Mouse (Mus musculus) intestine, embryonic 16.5 days (tissue): ENCODE data around the gene Smc3. TPM values are rescaled to one million over a fixed set of nuclear protein-coding genes. Genes with fewer than 3 reads are reported as not detected.
"Not testable (repeated sequence)": the region's sequence is repeated elsewhere in the genome, so short reads cannot be mapped to it uniquely, and the experiment has no call there.

Experiments
- ATAC-seq: fragments of 200-750 bp; cut with Nextera tagmentation; 2 replicates; pipeline ENCODE4 v1.8.0; 2017; ENCODE audit warnings: moderate TSS enrichment, moderate library complexity
- H3K27ac ChIP-seq: fragments of 300-500 bp; sonication (generic); 2 replicates; pipeline ENCODE4 v1.5.1; 2014; ENCODE audit warnings: mild to moderate bottlenecking, low read length
- H3K27me3 ChIP-seq: fragments of 300-500 bp; sonication (generic); replicated peaks from 2 replicates; pipeline ENCODE4 v1.6.1; 2014; ENCODE audit warnings: low read length, control low read depth, mixed read lengths; ENCODE audit not compliant: control insufficient read depth, insufficient read depth
- H3K36me3 ChIP-seq: fragments of 300-500 bp; sonication (generic); 2 replicates; pipeline ENCODE4 v1.6.1; 2014; ENCODE audit warnings: low read length, control low read depth; ENCODE audit not compliant: control insufficient read depth, insufficient read depth
- H3K4me1 ChIP-seq: fragments of 300-500 bp; sonication (generic); 2 replicates; pipeline ENCODE4 v1.6.1; 2014; ENCODE audit warnings: low read length, control low read depth, mixed read lengths; ENCODE audit not compliant: control insufficient read depth, insufficient read depth
- H3K4me2 ChIP-seq: fragments of 300-500 bp; sonication (generic); 2 replicates; pipeline ENCODE4 v1.6.1; 2014; ENCODE audit warnings: low read depth, low read length, control low read depth
- H3K4me3 ChIP-seq: fragments of 300-500 bp; sonication (generic); 2 replicates; pipeline ENCODE4 v1.5.1; 2014; ENCODE audit warnings: mild to moderate bottlenecking, low read length
- H3K9ac ChIP-seq: fragments of 300-500 bp; sonication (generic); 2 replicates; pipeline ENCODE4 v1.6.1; 2014; ENCODE audit warnings: low read depth, low read length
- H3K9me3 ChIP-seq: fragments of 300-500 bp; sonication (generic); 2 replicates; pipeline ENCODE4 v1.6.1; 2016; ENCODE audit warnings: low read length, control low read depth; ENCODE audit not compliant: control insufficient read depth
- WGBS: fragments of 180-500 bp; shearing (Covaris S2); extraction: QIAGEN DNeasy Blood & Tissue Kit; methylation state at CpG from one replicate; pipeline ENCODE4 v1.1.7; 2014; 5-methylcytosine and 5-hydroxymethylcytosine counted together
- polyA plus RNA-seq: library from polyadenylated mRNA; unstranded; fragments of >200 nt; fragmentation: Nextera tagmentation; extraction: Ambion mirVana; gene quantifications from 2 replicates; pipeline ENCODE4 v1.2.1, GENCODE M21; 2015

Gene Smc3
- polyA plus RNA-seq, 1 experiment from 2014 or later, result 50.8 TPM

DNA sequence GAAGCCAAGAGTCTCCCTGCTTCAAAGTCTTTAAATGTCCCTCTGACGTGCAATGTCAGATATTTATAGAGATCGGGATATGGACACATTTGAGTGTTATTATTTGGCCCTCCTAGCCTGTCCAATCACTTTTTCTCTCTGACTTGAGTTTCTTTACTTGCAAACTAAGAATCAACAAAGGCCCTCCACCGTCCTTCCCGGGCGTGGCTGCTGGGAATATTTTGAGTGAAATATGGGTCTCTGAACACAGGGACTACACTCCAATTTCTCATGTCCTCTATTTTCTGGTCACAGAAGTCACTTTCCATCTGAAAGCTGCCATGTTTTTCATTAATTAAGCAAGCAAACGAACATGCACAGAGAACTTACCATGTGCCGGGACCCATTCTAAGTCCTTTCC lies 25.7 kb upstream of the Smc3 start:
- H3K9ac ChIP-seq, result no peak overlapping the region
- no peaks in the 10 kb centered on the region for H3K36me3 ChIP-seq
- H3K4me3 ChIP-seq, result no peak overlapping the region
- no peak for ATAC-seq
- H3K4me1 ChIP-seq, result 0 out of 2 replicates have a peak, but pooled peaks cover 4% of the 10 kb centered on the region
- H3K4me2 ChIP-seq, result no peak overlapping the region
- no peak overlapping the region for H3K27ac ChIP-seq
- H3K9me3 ChIP-seq, result no peaks in the 10 kb centered on the region
- H3K27me3 ChIP-seq, result no peaks in the 10 kb centered on the region
- WGBS, result 87% methylated on average over 7 of the region's 7 CpGs

DNA sequence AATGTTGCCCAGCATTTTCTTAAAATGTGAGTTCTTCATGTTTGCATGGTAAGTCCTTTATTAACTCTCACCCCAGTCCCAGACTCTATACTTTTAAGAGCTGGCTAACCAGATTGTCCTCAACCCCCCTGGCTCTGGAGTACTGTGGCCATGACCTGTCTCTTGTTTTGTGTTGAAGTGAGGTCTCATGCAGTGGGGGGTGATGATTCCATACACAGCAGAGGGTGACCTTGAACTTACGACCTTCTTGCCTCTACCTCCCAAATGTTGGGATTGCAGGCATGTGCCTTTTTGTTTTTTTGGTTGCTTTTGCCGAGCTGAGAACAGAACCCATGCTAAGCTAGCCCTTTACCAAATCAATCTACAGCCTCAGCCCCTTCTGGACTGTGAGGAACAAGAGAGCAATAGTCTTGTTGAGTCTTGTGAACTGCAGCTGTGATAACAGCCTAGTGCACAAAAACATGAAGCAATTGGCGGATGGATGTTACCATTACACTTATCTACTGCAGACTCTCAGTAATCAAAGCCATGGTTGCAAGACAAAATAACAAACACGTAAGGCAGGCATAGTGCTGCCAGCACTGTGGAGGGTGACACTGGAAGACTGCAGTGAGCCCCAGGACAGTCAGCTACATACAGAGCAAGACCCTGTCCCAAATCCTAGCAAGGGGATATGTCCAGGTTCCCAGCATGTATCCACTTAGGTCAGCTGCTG lies 24.7 kb upstream of the Smc3 start:
- no peak overlapping the region for H3K4me3 ChIP-seq
- H3K4me2 ChIP-seq, result no peak overlapping the region
- H3K9ac ChIP-seq, result no peak overlapping the region
- WGBS, result 78% methylated on average over 4 of the region's 4 CpGs
- H3K4me1 ChIP-seq, result 0 out of 2 replicates have a peak, but pooled peaks cover 4% of the 10 kb centered on the region
- no peaks in the 10 kb centered on the region for H3K9me3 ChIP-seq
- H3K27ac ChIP-seq, result no peak overlapping the region
- H3K36me3 ChIP-seq, result no peaks in the 10 kb centered on the region
- ATAC-seq, result no peak
- H3K27me3 ChIP-seq, result no peaks in the 10 kb centered on the region

DNA sequence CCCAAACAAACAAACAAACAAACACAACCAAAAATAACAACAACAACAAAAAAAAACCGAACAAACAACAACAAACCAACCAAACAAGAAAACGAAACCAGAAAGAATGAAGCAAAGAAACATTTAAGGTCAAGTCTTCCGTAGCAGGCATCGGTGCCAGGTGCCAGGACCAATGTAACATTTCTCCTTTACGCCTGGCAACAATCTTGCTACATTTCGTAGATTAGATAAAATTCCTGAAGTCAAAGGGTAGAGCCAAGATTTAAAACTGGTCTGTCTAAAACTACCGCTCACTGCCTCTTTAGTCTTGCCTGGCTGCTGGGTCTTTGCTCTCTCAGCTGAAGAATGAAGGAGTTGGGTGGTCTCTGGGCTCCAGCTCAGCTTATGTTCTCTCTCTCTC lies 24.1 kb upstream of the Smc3 start:
- H3K4me3 ChIP-seq, result no peak overlapping the region
- H3K36me3 ChIP-seq, result no peaks in the 10 kb centered on the region
- no peak overlapping the region for H3K27ac ChIP-seq
- no peak overlapping the region for H3K4me2 ChIP-seq
- no peak for ATAC-seq
- no peaks in the 10 kb centered on the region for H3K27me3 ChIP-seq
- H3K4me1 ChIP-seq, result 0 out of 2 replicates have a peak, but pooled peaks cover 4% of the 10 kb centered on the region
- WGBS, result 66% methylated on average over 7 of the region's 7 CpGs
- H3K9ac ChIP-seq, result no peak overlapping the region
- no peaks in the 10 kb centered on the region for H3K9me3 ChIP-seq

DNA sequence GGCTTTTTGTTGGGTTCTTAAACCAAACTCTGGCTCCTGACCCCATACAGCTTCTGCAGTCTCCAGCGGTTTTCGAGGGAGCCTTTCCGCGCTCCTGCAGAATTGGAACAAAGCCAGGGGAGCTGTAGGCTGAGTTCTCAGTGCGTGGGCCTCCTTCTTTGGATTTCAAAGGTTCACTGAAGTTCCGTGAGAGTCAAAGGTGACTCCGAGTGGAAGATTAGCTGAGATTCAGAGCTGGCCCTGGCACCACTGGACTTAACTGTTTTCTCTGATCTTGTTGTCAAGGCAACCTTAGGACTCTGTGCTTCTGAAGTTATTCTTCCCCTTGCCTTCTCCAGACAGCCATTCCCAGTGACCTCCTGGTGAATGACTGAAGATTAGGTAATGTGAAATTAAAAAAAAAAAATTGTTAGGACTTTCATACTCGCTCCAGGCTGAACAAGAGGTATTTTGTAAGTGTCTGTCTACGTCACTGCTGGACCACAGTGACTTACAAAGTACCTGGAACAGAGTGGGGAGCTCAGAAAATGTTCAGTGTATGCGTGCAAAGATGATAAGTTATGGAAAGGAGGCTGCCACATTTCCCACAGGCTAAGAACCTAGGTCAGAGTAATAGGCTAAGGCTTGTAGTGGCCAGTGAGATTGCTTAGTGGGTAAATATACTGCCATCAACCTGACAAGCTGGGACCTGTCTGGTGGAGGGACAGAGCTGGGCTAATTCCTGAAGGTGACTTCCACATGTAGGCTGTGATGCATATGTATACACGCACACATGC lies 23.0 kb upstream of the Smc3 start:
- H3K27me3 ChIP-seq, result no peaks in the 10 kb centered on the region
- H3K4me2 ChIP-seq, result no peak overlapping the region
- 0 out of 2 replicates have a peak, but pooled peaks cover 4% of the 10 kb centered on the region for H3K4me1 ChIP-seq
- no peak overlapping the region for H3K27ac ChIP-seq
- H3K9me3 ChIP-seq, result no peaks in the 10 kb centered on the region
- no peak overlapping the region for H3K4me3 ChIP-seq
- 50% methylated on average over 11 of the region's 11 CpGs for WGBS
- ATAC-seq, result peak; percentile 39
- no peaks in the 10 kb centered on the region for H3K36me3 ChIP-seq
- no peak overlapping the region for H3K9ac ChIP-seq

DNA sequence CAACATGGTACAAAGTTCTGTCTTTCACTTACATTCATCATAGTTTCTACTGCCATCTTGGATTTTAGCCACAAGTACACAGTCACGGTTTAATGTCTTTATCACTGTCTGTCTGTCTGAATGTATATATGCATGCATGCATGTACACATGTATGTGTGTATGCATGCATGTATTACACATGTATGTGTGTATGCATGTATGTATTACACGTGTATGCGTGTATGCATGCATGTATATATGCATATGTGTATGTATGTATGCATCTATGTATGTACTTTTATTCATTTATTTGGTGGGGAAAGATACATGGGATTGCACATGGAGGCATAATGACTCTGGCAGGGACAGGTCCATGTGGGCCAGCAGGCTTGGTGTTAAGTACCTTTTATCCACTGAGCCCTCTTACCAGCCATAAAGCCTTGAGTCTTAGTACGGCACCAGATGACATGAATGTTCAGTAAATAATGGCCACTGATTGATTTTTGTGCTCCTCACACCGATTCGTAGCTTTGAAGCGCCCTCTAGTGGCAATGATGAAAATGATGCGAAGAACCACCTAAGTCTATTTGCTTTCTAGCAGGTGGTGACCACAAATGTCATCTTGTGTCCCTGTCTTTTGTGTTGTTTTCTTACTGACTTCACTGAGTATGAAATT lies 21.5 kb upstream of the Smc3 start:
- H3K4me1 ChIP-seq, result no peaks in the 10 kb centered on the region
- 13% methylated on average over 8 of the region's 8 CpGs for WGBS
- H3K27me3 ChIP-seq, result no peaks in the 10 kb centered on the region
- no peak overlapping the region for H3K4me2 ChIP-seq
- H3K9ac ChIP-seq, result no peak overlapping the region
- no peak overlapping the region for H3K27ac ChIP-seq
- no peaks in the 10 kb centered on the region for H3K9me3 ChIP-seq
- no peak overlapping the region for H3K4me3 ChIP-seq
- no peaks in the 10 kb centered on the region for H3K36me3 ChIP-seq
- peak; percentile 53 for ATAC-seq

DNA sequence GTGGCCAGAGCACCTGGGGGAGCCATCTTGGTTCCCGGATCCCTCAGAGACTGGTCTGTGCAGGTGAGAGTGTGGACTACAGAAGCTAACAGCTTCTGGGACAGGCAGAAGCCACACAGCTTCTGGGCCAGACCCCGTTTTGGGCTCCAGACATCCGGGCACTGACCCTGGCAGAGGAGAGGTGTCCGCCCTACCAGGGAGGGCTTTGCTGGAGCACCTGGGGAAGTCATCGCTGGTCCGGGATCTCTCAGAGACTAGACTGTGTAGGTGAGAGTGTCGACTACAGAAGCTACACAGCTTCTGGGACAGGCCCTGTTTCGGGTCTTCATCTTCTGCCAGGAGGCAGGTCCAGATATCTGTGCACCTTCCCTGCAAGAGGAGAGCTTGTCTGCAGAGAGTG lies 19.9 kb upstream of the Smc3 start:
- not testable (repeated sequence) for H3K36me3 ChIP-seq, H3K9me3 ChIP-seq, H3K4me2 ChIP-seq, H3K9ac ChIP-seq, ATAC-seq, H3K27me3 ChIP-seq, H3K27ac ChIP-seq, H3K4me1 ChIP-seq, H3K4me3 ChIP-seq
- WGBS, result 89% methylated on average over 8 of the region's 8 CpGs

DNA sequence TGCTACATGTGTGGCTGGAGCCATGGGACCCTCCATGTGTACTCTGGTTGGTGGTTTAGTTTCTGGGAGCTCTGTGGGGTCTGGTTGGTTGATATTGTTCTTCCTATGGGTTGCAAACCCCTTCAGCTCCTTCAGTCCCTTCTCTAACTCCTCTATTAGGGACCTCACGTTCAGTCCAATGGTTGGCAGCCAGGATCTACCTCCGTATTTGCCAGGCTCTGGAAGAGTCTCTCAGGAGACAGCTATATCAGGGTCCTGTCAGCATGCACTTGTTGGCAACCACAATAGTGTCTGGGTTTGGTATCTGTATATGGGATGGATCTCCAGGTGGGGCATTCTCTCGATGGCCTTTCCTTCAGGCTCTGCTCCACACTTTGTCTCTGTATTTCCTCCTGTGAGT lies 12.5 kb upstream of the Smc3 start:
- not testable (repeated sequence) for H3K36me3 ChIP-seq, ATAC-seq, H3K4me1 ChIP-seq, H3K4me3 ChIP-seq, H3K4me2 ChIP-seq, H3K27ac ChIP-seq, H3K9me3 ChIP-seq, H3K27me3 ChIP-seq, H3K9ac ChIP-seq
- WGBS, result 83% methylated on average over 3 of the region's 3 CpGs

DNA sequence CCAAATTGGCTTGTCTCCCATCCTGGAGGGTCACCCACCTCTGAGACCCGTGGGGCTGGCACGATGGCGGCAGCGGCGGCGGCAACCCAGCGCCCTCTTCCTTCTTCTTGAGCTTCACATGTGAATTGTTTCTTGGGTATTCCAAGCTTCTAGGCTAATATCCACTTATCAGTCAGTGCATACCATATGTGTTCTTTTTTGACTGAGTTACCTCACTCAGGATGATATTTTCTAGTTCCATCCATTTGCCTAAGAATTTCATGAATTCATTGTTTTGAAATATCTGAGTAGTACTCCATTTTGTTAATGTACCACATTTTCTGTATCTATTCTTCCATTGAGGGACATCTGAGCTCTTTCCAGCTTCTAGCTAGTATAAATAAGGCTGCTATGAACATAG lies 11.2 kb upstream of the Smc3 start, which contains the start of gene Nutf2-ps1:
Gene Nutf2-ps1, minus strand, starts transcription at position 101 of the 400 bp plus-strand sequence.
- H3K4me1 ChIP-seq, H3K4me2 ChIP-seq, H3K27me3 ChIP-seq, H3K27ac ChIP-seq, H3K9me3 ChIP-seq, H3K9ac ChIP-seq, H3K4me3 ChIP-seq, H3K36me3 ChIP-seq, ATAC-seq: not testable (repeated sequence)
- WGBS, result 98% methylated on average over 7 of the region's 7 CpGs

DNA sequence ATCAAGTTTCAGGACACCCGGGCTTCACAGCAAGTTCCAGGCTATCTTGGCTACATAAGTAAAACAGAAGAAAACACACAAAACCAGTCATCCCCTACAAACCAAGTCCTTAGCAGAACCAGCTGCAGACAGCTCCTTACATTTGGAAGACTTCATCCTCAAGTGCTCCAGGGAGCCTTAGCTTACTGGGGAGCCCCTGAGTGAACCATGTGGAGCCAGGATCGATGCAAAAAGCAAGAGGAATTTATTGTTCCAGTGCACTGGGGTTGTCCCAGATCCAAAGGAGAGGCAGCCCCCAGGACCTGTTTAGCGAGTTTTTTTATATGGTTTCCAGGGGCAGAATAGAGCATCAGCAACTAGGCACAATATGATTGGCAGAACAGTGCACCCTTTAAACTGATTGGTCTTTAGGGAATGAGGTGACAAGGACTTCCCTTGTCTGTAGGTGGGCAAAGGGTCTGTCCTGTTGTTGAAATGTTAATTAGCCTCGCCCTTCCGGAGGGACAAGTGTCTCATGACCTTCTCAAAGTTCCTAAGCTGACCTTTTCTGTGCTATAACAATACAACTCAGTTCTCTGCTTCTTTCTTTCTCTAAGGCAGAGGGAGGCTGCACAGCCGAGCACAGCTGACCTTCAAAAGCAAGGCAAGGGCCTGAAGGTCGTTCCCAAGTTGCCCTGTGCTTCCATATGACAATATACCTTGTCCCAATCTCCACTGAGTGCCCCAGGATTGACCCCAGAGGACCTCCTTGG lies 3.3 kb upstream of the Smc3 start:
- Histone ChIP-seq H3K9me3 (no peaks in the 10 kb centered on the region), H3K27ac (no peak overlapping the region), H3K4me1 (peaks cover 8% of the 10 kb centered on the region), H3K9ac (no peak overlapping the region), H3K27me3 (no peaks in the 10 kb centered on the region), H3K4me2 (no peak overlapping the region), H3K36me3 (no peaks in the 10 kb centered on the region), H3K4me3 (no peak overlapping the region)
- 74% methylated on average over 7 of the region's 7 CpGs for WGBS
- no peak for ATAC-seq
